Mouse (Mus musculus) heart, adult 2 months (tissue): ENCODE measurements around the gene Zkscan4. TPM values are rescaled to one million over a fixed set of nuclear protein-coding genes. Genes with fewer than 3 reads are reported as not detected.
A peak's percentile ranks its signal among the peaks of the same experiment; 100 is the strongest.
"Not testable (repeated sequence)": the region's sequence is repeated elsewhere in the genome, so short reads cannot be mapped to it uniquely, and the experiment has no call there.

ENCODE experiments used
- DNase-seq, 2 experiments: peaks; one replicate each; pipeline ENCODE4 v3.0.0; 2021
- H3K27ac ChIP-seq: fragments of 200-600 bp; 2 replicates; pipeline ENCODE4 v1.8.1; 2022
- H3K27me3 ChIP-seq: fragments of 200-500 bp; 2 replicates; pipeline ENCODE4 v1.6.1; 2012; ENCODE audit warnings: mild to moderate bottlenecking, low read length, inconsistent platforms, mixed read lengths; ENCODE audit not compliant: control insufficient read depth, insufficient read depth
- H3K36me3 ChIP-seq: fragments of 200-500 bp; 2 replicates; pipeline ENCODE4 v1.6.1; 2012; ENCODE audit warnings: low read length, inconsistent platforms; ENCODE audit not compliant: control insufficient read depth, insufficient read depth
- H3K4me1 ChIP-seq: fragments of 200-500 bp; 2 replicates; pipeline ENCODE4 v1.6.1; 2011; ENCODE audit warnings: low read length; ENCODE audit not compliant: control insufficient read depth, insufficient read depth
- H3K4me3 ChIP-seq: fragments of 200-600 bp; 2 replicates; pipeline ENCODE4 v1.8.1; 2022
- H3K79me2 ChIP-seq: fragments of 200-500 bp; replicated peaks from 2 replicates; pipeline ENCODE4 v1.6.1; 2012; ENCODE audit warnings: mild to moderate bottlenecking, inconsistent platforms, low read length, moderate library complexity, mixed read lengths; ENCODE audit not compliant: control insufficient read depth, insufficient read depth
- H3K9ac ChIP-seq: fragments of 200-500 bp; 2 replicates; pipeline ENCODE4 v1.6.1; 2012; ENCODE audit warnings: low read depth, mild to moderate bottlenecking, control low read depth, inconsistent platforms, low read length, mixed read lengths
- CTCF ChIP-seq: fragments of 200-600 bp; IDR thresholded peaks from 2 replicates; pipeline ENCODE4 v1.8.1; 2022; ENCODE audit warnings: antibody characterized with exemption, mild to moderate bottlenecking, moderate library complexity
- EP300 ChIP-seq: fragments of 200-500 bp; IDR thresholded peaks from 2 replicates; pipeline ENCODE4 v1.6.1; 2011; ENCODE audit warnings: low read depth, low read length, control low read depth; ENCODE audit not compliant: insufficient read depth
- POLR2A ChIP-seq: fragments of 200-500 bp; IDR thresholded peaks from 2 replicates; pipeline ENCODE4 v1.6.1; 2011; ENCODE audit warnings: mild to moderate bottlenecking, low read depth, low read length, control low read depth; ENCODE audit not compliant: insufficient read depth
- WGBS: fragments of 180-500 bp; shearing (Covaris S2); methylation state at CpG from one replicate; pipeline ENCODE4 v1.1.7; 2018; 5-methylcytosine and 5-hydroxymethylcytosine counted together
- intact Hi-C: fragments of 180-260 bp; cut with DNase I; formaldehyde crosslinking; loops from one replicate; pipeline ENCODE4 v1.15.1; 2025
- long read RNA-seq: library from polyadenylated mRNA; stranded (forward); transcript quantifications from one replicate; pipeline ENCODE4 v2.0.0, GENCODE M21; 2021
- polyA plus RNA-seq: library from polyadenylated mRNA; depleted of rRNA; stranded (reverse); fragments of >200 nt; gene quantifications from 2 replicates; pipeline ENCODE4 v1.2.3, GENCODE M21; 2012; rRNA removed
- total RNA-seq, 2 experiments: library from RNA; stranded (reverse); gene quantifications; 2 replicates each; pipeline ENCODE4 v1.2.3; 2021

Gene Zkscan4
- total RNA-seq (1 to 10 TPM in 1 of 2 experiments, under 1 TPM in 1; 0.77 to 1.1 TPM), polyA plus RNA-seq (0.47 and 0.94 TPM in 2 replicates)
- long read RNA-seq, partial matches to known transcripts: 0 of 2 reads
- long read RNA-seq, other reads (novel, unspliced or antisense): 0 of 2 reads

GRCm38 (mm10) chr13:21478759-21479670, at the start of gene Zkscan4, which contains the start of gene Gm10065:
Gene Zkscan4 (plus strand): TSS chr13:21478907.
Gene Gm10065 (minus strand): TSS chr13:21479441.
- H3K27ac ChIP-seq: peak within 1 kb of the TSS; percentile 74
- peak; percentile 66 to 69 for DNase-seq
- not testable (repeated sequence) for H3K27me3 ChIP-seq, H3K79me2 ChIP-seq, H3K36me3 ChIP-seq, H3K4me1 ChIP-seq
- intact Hi-C loops: loop anchor here (2.0 to 5.0 kb wide), 3 partner anchors 26 to 53 kb away; partner anchors contain the start of genes Zkscan8 and Zscan26
- H3K9ac ChIP-seq: peak within 1 kb of the TSS; percentile 47
- 7% methylated on average over 31 of the region's 31 CpGs for WGBS
- peak within 1 kb of the TSS; percentile 62 for H3K4me3 ChIP-seq
- TF ChIP-seq POLR2A: peak; percentile 52

- no peak for DNase-seq
- Histone ChIP-seq H3K36me3 (no peaks in the 10 kb centered on the region; the same call in 1 of the 2 replicates), H3K9ac (no peak overlapping the region), H3K4me1 (0 out of 2 replicates have a peak, but pooled peaks cover 3% of the 10 kb centered on the region), H3K27ac (no peak overlapping the region), H3K4me3 (no peak overlapping the region), H3K79me2 (no peaks in the 10 kb centered on the region), H3K27me3 (no peaks in the 10 kb centered on the region)
- whole genome bisulfite sequencing: 51% methylated on average over 4 of the region's 4 CpGs
- TF ChIP-seq EP300: no peak
- TF ChIP-seq POLR2A: no peak
- TF ChIP-seq CTCF: no peak
- intact Hi-C loops: no loop called here
Measured at GRCm38 (mm10) chr13:21435476-21435875, 43.2 kb upstream of the Zkscan4 start.

GRCm38 (mm10) chr13:21440503-21441206, 38.1 kb upstream of the Zkscan4 start, which contains the start of gene Pgbd1:
Gene Pgbd1 (minus strand): TSS chr13:21441058.
- under 1% methylated on average over 32 of the region's 32 CpGs for WGBS
- H3K4me3 ChIP-seq: peak within 1 kb of the TSS; percentile 58
- DNase-seq: peak; percentile 64
- no peaks in the 10 kb centered on the region for H3K27me3 ChIP-seq
- H3K4me1 ChIP-seq: 0 out of 2 replicates have a peak, but pooled peaks cover 3% of the 10 kb centered on the region
- peaks cover 11% of the 10 kb centered on the region for H3K36me3 ChIP-seq
- H3K79me2 ChIP-seq: no peaks in the 10 kb centered on the region
- peak within 1 kb of the TSS; percentile 33 for H3K9ac ChIP-seq
- intact Hi-C loops: no loop called here
- peak within 1 kb of the TSS; percentile 60 for H3K27ac ChIP-seq
- TF ChIP-seq EP300 (0 out of 2 replicates have a peak, but pooled peaks have one; percentile 44), POLR2A (0 out of 2 replicates have a peak, but pooled peaks have one; percentile 33), CTCF (peak; percentile 52)

GRCm38 (mm10) chr13:21441207-21441572, 37.5 kb upstream of the Zkscan4 start:
- Histone ChIP-seq H3K79me2 (no peaks in the 10 kb centered on the region), H3K36me3 (peaks cover 11% of the 10 kb centered on the region), H3K4me3 (peak overlapping the region; percentile 58), H3K4me1 (0 out of 2 replicates have a peak, but pooled peaks cover 3% of the 10 kb centered on the region), H3K9ac (peak overlapping the region; percentile 33), H3K27me3 (no peaks in the 10 kb centered on the region), H3K27ac (peak overlapping the region; percentile 60)
- no peak for DNase-seq
- intact Hi-C loops: no loop called here
- TF ChIP-seq EP300 (no peak), POLR2A (no peak), CTCF (no peak)
- 27% methylated on average over 10 of the region's 10 CpGs for WGBS

- peaks cover 2% of the 10 kb centered on the region for H3K4me1 ChIP-seq
- peaks cover 1% of the 10 kb centered on the region for H3K79me2 ChIP-seq
- intact Hi-C loops: no loop called here
- no peak overlapping the region for H3K9ac ChIP-seq
- H3K36me3 ChIP-seq: peaks cover 42% of the 10 kb centered on the region
- H3K27me3 ChIP-seq: no peaks in the 10 kb centered on the region
- peak in 1 of 2 experiments; percentile 5 for DNase-seq
- no peak overlapping the region for H3K27ac ChIP-seq
- no peak for TF ChIP-seq EP300
- no peak for TF ChIP-seq POLR2A
- TF ChIP-seq CTCF: no peak
- 67% methylated on average over 9 of the region's 9 CpGs for WGBS
- H3K4me3 ChIP-seq: no peak overlapping the region
Measured at GRCm38 (mm10) chr13:21446796-21447195, 31.9 kb upstream of the Zkscan4 start.
